Mouse (Mus musculus): ENCODE results near the gene Nuak2.

Gene Nuak2

GRCm38 (mm10) chr1:132298801-132299464, 17.0 kb upstream of the Nuak2 start:
- DNase-seq (ENCODE audit: low spot score in 2 of 2) = no peak

GRCm38 (mm10) chr1:132299744-132300143, 16.2 kb upstream of the Nuak2 start:
- DNase-seq (ENCODE audit: low spot score in 2 of 2) = no peak

DNA sequence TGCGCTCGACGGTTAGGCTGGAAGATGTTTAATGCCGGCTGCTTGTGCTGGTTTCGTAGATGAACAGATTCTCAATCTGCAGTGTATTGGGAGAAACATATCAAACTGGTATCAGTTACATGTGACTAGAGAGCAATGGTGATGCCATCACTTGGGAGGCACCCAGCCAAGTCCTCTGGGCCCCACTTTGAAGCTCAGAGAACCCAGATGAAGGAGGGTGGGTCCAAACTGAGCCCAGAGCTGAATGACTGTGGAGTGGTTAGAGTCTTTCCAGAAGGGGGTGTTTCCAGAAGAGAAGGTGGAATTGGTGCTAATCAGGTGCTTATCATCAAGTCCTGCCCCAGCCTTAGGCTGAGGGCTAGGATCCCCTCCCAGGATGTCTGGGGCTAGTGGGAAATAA, 14.7 kb upstream of the Nuak2 start:
- DNase-seq (ENCODE audit: low spot score in 2 of 2) = no peak

GRCm38 (mm10) chr1:132302341-132302866, 13.5 kb upstream of the Nuak2 start:
- DNase-seq (ENCODE audit: low spot score in 2 of 2) = no peak

GRCm38 (mm10) chr1:132304618-132305214, 11.2 kb upstream of the Nuak2 start:
- DNase-seq (ENCODE audit: low spot score in 2 of 2) = no peak

- no peak for DNase-seq (ENCODE audit: low spot score in 2 of 2)
Observed at GRCm38 (mm10) chr1:132306160-132306559, 9.8 kb upstream of the Nuak2 start.

DNA sequence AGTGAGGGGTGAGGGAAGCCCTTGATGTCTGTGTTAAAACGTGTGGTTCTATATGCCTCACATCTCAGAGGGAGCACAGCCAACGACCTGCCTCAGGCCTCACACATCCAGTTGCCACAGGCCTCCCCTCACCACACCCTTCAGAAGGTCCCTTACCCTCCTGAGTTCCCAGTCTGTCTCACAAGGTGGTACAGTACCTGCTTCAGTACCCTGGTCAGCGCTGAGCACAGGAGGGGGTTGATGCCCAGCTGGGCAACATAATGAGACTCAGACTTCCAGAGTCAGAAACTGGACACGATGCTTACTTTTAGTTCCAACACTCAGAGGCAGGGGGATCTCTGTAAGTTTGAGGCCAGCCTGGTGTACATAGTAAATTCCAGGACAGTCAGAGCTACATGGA, 9.1 kb upstream of the Nuak2 start:
- no peak for DNase-seq (ENCODE audit: low spot score in 2 of 2)

DNA sequence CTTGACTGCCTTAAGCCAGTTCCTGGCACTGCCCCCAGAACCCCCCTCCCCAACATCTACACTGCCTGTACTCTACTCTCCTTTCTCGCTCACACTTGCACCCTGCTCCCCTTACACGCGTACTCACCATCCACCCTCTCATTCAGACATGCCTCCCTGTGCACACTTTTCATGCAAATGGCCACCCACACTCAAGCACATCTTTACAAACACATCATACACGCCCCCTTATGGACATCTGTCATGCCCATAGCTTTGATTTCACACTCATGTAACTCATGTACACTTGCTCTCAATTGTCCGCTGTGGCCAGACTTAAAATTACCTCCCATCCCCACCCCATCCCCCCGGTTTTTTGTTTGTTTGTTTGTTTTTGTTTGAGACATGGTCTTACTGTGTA, 8.0 kb upstream of the Nuak2 start:
- DNase-seq (ENCODE audit: low spot score in 2 of 2) = no peak

DNA sequence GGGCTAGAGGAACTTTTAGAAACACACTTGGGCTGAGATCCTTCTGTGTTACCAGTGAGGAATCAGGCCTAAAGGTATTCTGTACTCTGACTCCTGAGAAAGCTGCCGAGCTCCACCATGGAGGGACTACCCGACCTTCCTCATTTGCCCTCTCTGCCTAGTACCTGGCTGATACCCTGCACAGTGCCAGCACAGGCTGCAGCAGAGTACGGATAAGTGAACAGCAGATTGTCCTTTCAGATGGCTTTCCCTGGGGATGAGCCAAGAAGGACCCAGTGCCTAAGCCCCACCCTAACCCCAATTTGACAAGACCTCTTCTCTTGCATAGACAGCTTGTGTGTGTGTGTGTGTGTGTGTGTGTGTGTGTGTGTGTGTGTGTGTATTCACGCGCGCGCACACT, 7.3 kb upstream of the Nuak2 start:
- DNase-seq (ENCODE audit: low spot score in 2 of 2) = no peak

- DNase-seq (ENCODE audit: low spot score in 2 of 2) = no peak
Observed at GRCm38 (mm10) chr1:132310754-132311153, 5.2 kb upstream of the Nuak2 start.

DNA sequence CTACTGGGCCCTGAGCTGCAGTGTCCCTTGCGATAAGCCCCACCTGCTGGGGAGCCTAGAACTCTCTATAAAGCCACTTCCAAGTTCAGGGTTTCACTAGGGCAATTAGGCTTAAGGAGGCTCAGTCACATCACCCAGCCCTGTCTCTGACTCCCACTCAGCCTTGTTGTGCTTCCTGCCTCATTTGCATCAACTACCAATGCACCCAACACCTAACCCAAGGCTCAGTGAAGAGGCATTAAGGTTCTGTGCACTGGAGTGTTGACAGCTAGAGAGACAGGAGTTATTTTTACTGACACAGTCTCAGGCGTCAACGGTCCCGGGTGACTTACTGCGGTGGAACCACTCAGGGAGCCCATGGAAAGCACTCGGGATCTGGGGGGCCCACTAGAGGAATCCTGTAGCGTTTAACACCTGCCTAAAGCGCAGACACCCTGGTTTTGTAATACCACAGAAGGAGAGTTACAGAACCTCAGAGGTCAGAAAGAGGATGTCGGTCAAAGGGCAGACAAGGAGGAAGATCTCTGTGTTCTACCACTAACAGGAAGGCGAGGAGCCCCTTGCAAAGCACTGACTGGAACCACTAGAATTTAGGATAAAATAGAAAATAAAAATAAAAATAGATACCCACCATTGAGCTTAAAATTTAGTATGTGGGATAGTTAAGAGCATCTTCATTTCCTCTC, 4.6 kb upstream of the Nuak2 start:
- DNase-seq (ENCODE audit: low spot score in 2 of 2) = no peak

- DNase-seq (ENCODE audit: low spot score in 2 of 2) = no peak
Observed at GRCm38 (mm10) chr1:132312043-132312442, 3.9 kb upstream of the Nuak2 start.

GRCm38 (mm10) chr1:132312703-132313102, 3.2 kb upstream of the Nuak2 start:
- no peak for DNase-seq (ENCODE audit: low spot score in 2 of 2)

DNA sequence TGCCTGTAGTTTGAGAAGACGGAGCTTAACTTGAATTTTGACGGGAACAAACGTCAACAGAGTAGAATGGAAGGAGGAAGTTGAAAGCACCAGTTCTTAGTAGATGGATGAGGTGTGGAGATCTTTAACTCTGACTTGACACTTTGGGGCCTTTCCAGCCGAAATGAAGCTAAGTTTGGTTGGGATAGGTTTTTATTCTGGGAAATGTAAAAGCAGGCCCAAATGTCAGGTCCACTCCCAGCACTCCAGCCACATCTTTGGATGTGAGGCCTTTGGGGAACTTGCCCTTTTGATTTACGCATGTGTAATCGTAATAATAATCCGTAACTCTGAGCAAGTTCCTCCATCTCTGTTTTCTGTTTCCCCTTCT, 684 bp downstream of the Nuak2 start:
- no peak for DNase-seq (ENCODE audit: low spot score in 2 of 2)

- DNase-seq (ENCODE audit: low spot score in 2 of 2) = no peak
Observed at GRCm38 (mm10) chr1:132317413-132317812, 1.5 kb downstream of the Nuak2 start.

- DNase-seq (ENCODE audit: low spot score in 2 of 2) = no peak
Observed at GRCm38 (mm10) chr1:132317894-132318863, 2.3 kb downstream of the Nuak2 start.

DNA sequence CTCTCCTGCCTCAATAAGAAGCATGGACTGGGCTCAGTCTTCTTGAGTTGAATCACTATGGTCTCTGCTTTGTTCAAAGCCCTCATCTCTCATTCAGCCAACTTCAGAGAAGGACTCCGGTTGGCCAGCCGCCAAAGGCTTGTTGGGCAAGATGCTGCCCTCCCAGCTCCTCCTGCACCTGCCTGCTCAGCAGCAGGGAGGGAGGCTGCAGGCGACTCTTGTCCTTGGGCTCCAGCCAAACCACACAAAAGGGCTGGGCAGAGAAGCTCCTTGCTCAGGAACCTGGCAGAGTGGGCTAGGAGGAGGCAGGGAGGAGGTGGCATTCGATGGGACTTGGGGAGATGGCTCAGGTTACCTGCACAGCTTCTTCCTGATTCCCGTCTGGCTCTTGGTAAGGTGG, 3.3 kb downstream of the Nuak2 start:
- DNase-seq (ENCODE audit: low spot score in 2 of 2) = peak in 1 of 2 experiments; percentile 35

- no peak for DNase-seq (ENCODE audit: low spot score in 2 of 2)
Observed at GRCm38 (mm10) chr1:132321821-132322580, 6.1 kb downstream of the Nuak2 start.

DNA sequence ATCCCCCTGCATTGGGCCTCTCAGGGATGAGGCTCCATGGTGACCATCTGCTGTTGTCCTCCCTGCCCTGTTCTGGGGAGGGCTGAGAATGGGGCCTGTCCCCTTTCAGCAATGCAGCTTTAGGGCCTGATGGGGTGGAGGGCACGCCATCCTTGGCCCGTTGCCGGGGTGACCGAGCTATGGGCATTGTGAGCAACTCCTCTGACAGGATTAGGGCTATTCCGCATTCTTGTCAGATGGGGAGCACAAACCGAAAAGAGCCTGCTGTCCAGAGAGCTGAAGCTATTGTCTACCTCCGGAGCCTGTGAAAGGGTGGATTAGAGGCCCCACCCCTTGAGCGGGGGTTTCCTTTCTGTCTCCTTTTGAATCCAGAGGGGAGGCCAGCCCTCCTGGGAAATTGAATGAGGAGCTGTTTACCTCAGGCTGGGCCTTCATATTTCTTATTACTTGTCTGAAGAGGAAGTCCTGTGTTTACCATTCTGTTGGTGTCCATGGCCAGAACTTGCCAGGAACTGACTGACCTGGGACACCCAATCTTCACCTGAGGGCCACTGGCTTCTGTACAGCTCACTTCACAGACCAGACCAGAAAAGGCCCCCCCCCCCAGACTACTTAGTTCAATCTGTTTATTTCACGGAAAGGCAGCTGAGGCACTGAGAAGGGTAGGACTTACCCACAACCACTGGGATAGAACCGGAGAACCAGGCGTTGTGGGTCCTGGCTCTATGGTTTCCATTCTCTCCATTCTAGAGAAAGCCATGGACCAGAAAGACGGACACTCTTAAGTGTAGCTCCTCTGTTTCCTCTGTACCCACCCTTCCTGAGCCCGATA, 7.0 kb downstream of the Nuak2 start:
- DNase-seq (ENCODE audit: low spot score in 2 of 2) = no peak

DNA sequence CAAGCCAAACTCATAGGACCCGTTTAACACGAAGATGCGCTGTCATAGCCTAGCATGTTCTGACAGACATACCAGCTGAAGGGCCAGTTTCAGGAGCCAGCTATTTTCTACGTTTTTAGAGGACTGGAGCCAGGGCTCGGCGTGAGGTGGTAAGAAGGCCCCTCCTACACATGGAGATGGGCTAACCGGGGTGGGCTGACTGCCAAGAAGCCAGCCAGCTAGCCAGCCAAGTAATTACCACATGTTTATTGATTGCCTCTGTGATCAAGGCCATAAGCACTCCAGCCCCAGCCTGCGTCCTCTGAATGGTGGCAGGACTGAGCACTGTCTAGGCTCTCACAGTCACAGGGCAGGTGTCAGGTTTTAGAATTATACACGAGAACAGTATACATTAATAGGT, 10.9 kb downstream of the Nuak2 start:
- no peak for DNase-seq (ENCODE audit: low spot score in 2 of 2)
